Mouse (Mus musculus) embryonic fibroblast, embryonic 13.5 days (primary cell): ENCODE data around the gene Acap1.
A peak's percentile ranks its signal among the peaks of the same experiment; 100 is the strongest.

Experiments used
- CTCF ChIP-seq: IDR thresholded peaks from 2 replicates; pipeline ENCODE4 v1.5.1; 2011; ENCODE audit warnings: mild to moderate bottlenecking, control low read depth, low read length, moderate library complexity, borderline replicate concordance; ENCODE audit not compliant: insufficient read depth
- POLR2A ChIP-seq: IDR thresholded peaks from 2 replicates; pipeline ENCODE4 v1.6.1; 2011; ENCODE audit warnings: low read depth, mild to moderate bottlenecking, control low read depth, low read length, moderate library complexity

DNA sequence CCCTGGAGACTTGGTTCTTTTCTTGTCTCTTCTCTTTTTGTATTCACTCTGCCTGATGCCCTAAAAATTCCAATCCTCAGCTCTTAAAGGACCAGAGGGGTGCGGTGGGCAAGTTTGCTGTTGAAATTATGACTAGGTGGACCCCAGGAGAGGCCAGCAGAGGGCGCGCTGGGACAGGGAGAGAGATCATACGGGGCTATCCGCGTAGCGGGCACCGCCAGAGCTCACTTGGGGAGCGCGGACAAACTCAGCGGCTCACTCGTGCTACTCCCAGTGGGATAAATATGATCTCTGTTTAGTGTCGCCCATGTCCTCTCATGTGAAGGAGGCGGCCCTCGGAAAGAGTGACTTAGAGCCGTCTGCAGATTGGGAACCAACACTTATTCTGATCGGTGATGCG is 38.8 kb upstream of the Acap1 start:
- TF ChIP-seq CTCF (peak; percentile 65; the same call in 1 of the 2 replicates), POLR2A (no peak)
